Mouse (Mus musculus) thymus, postnatal 4 days (tissue): ENCODE measurements at regions not wholly inside any gene's neighbourhood (a gene's known extent, or its start where the extent isn't known, plus 50 kb on each side); places are given as distances from the start of the nearest gene placed in this dataset.
A peak's percentile ranks its signal among the peaks of the same experiment; 100 is the strongest.

ENCODE experiments used
- DNase-seq: peaks from one replicate; pipeline ENCODE4 v3.0.0; 2021

- DNase-seq, result peak; percentile 44
These were observed 127.3 kb upstream of the Zfand5 start for GRCm38 (mm10) chr19:21144659-21145283.

GRCm38 (mm10) chr19:21143970-21144595 is 128.0 kb upstream of the Zfand5 start:
- no peak for DNase-seq

GRCm38 (mm10) chr19:21140456-21140855 is 131.6 kb upstream of the Zfand5 start:
- DNase-seq, result no peak

GRCm38 (mm10) chr19:21138998-21139495 is 133.0 kb upstream of the Zfand5 start:
- DNase-seq, result no peak

GRCm38 (mm10) chr19:21136756-21137155 is 135.3 kb upstream of the Zfand5 start:
- no peak for DNase-seq

- DNase-seq, result no peak
These were observed 136.1 kb upstream of the Zfand5 start for GRCm38 (mm10) chr19:21135998-21136380.

GRCm38 (mm10) chr19:21135297-21135997 is 136.6 kb upstream of the Zfand5 start:
- DNase-seq, result peak; percentile 34

- DNase-seq, result no peak
These were observed 142.4 kb upstream of the Zfand5 start for GRCm38 (mm10) chr19:21129653-21130052.

GRCm38 (mm10) chr19:21127079-21127745 is 144.9 kb upstream of the Zfand5 start:
- DNase-seq, result no peak

- DNase-seq, result no peak
These were observed 145.4 kb upstream of the Zfand5 start for GRCm38 (mm10) chr19:21126670-21127069.

GRCm38 (mm10) chr19:21119477-21119876 is 152.6 kb upstream of the Zfand5 start:
- DNase-seq, result no peak

- DNase-seq, result no peak
These were observed 153.3 kb upstream of the Zfand5 start for GRCm38 (mm10) chr19:21118782-21119181.

GRCm38 (mm10) chr19:21115693-21116092 is 156.4 kb upstream of the Zfand5 start:
- DNase-seq, result no peak

GRCm38 (mm10) chr19:21111836-21112235 is 157.8 kb upstream of the Tmc1 start:
- no peak for DNase-seq

GRCm38 (mm10) chr19:21108311-21108710 is 154.3 kb upstream of the Tmc1 start:
- no peak for DNase-seq

GRCm38 (mm10) chr19:21107741-21108140 is 153.7 kb upstream of the Tmc1 start:
- no peak for DNase-seq

GRCm38 (mm10) chr19:21107275-21107674 is 153.3 kb upstream of the Tmc1 start:
- DNase-seq, result no peak

- DNase-seq, result no peak
These were observed 152.8 kb upstream of the Tmc1 start for GRCm38 (mm10) chr19:21106766-21107165.

- no peak for DNase-seq
These were observed 152.3 kb upstream of the Tmc1 start for GRCm38 (mm10) chr19:21106241-21106669.

GRCm38 (mm10) chr19:21105004-21105403 is 151.0 kb upstream of the Tmc1 start:
- no peak for DNase-seq

GRCm38 (mm10) chr19:21104462-21104936 is 150.5 kb upstream of the Tmc1 start:
- DNase-seq, result peak; percentile 38

- no peak for DNase-seq
These were observed 124.0 kb upstream of the Tmc1 start for GRCm38 (mm10) chr19:21077771-21078548.
